ENCODE assay signal across 8 mouse cellular contexts in genomic region chr6:72379377-72380130, GRCm38 (mm10). TPM values are rescaled to one million over a fixed set of nuclear protein-coding genes. Genes with fewer than 3 reads are reported as not detected.
A peak's percentile ranks its signal among the peaks of the same experiment; 100 is the strongest.
DNase-seq lines count a peak whose midpoint lies in the region; ATAC-seq and TF ChIP-seq lines count a peak whose summit lies in the region.

No protein-coding gene starts in this region.

- peak; percentile 95 for DNase-seq in heart, adult 11 months
- DNase-seq in heart, postnatal 4 days: no peak
- DNase-seq in layer of hippocampus, adult 9-11 months: no peak
- DNase-seq in right cerebral cortex, postnatal 36 days (ENCODE audit: low spot score in 2 of 2): no peak

- WGBS in heart, embryonic 14.5 days: 38% methylated on average over 7 of the region's 7 CpGs
- WGBS in limb, embryonic 15.5 days: 43% methylated on average over 7 of the region's 7 CpGs
- WGBS in stomach, embryonic 16.5 days: 47% methylated on average over 7 of the region's 7 CpGs

- H3K9me3 ChIP-seq in heart, embryonic 14.5 days (ENCODE audit: control insufficient read depth, low read length): no peaks in the 10 kb centered on the region
- H3K9me3 ChIP-seq in limb, embryonic 15.5 days: no peaks in the 10 kb centered on the region
- H3K9me3 ChIP-seq in stomach, embryonic 16.5 days (replicated peaks; ENCODE audit: control insufficient read depth, low read length): no peaks in the 10 kb centered on the region

- peak overlapping the region; percentile 77 for H3K9ac ChIP-seq in heart, embryonic 14.5 days (ENCODE audit: low read length)
- peak overlapping the region; percentile 44; the same call in 1 of the 2 replicates for H3K9ac ChIP-seq in limb, embryonic 15.5 days
- peak overlapping the region; percentile 81 for H3K9ac ChIP-seq in stomach, embryonic 16.5 days (ENCODE audit: low read length)

- no peaks in the 10 kb centered on the region for H3K27me3 ChIP-seq in heart, embryonic 14.5 days (ENCODE audit: control insufficient read depth, insufficient read depth, low read length)
- no peaks in the 10 kb centered on the region for H3K27me3 ChIP-seq in limb, embryonic 15.5 days
- H3K27me3 ChIP-seq in stomach, embryonic 16.5 days (ENCODE audit: control insufficient read depth, insufficient read depth, low read length): no peaks in the 10 kb centered on the region

- ATAC-seq in heart, embryonic 14.5 days (ENCODE audit: insufficient number of reproducible peaks, insufficient read depth, low FRiP score, low read depth): 0 out of 2 replicates have a peak, but pooled peaks have one; percentile 1
- ATAC-seq in limb, embryonic 15.5 days (ENCODE audit: insufficient number of reproducible peaks, low FRiP score, low TSS enrichment, low read depth): no peak
- ATAC-seq in stomach, embryonic 16.5 days (ENCODE audit: insufficient read depth, low FRiP score): no peak

- no peak for TF ChIP-seq POLR2A in bone marrow macrophage, adult 2 months (IDR thresholded peaks at IDR 0.05; ENCODE audit: borderline replicate concordance, low read depth, low read length)

- TF ChIP-seq CTCF in bone marrow macrophage, adult 2 months (IDR thresholded peaks at IDR 0.05; ENCODE audit: low read depth, low read length): no peak

- peaks cover 4% of the 10 kb centered on the region; the same call in 1 of the 2 replicates for H3K36me3 ChIP-seq in heart, embryonic 14.5 days (ENCODE audit: control insufficient read depth, insufficient read depth, low read length)
- peaks cover under 1% of the 10 kb centered on the region; the same call in 1 of the 2 replicates for H3K36me3 ChIP-seq in limb, embryonic 15.5 days
- no peaks in the 10 kb centered on the region for H3K36me3 ChIP-seq in stomach, embryonic 16.5 days (ENCODE audit: control insufficient read depth, insufficient read depth, low read length)

- H3K4me2 ChIP-seq in heart, embryonic 14.5 days (ENCODE audit: low read length): peak overlapping the region; percentile 68
- peak overlapping the region; percentile 77 for H3K4me2 ChIP-seq in limb, embryonic 15.5 days
- H3K4me2 ChIP-seq in stomach, embryonic 16.5 days (ENCODE audit: low read depth, low read length): peak overlapping the region; percentile 65

- no peak overlapping the region for H3K27ac ChIP-seq in bone marrow macrophage, adult 2 months (ENCODE audit: insufficient read depth, low read depth, low read length)
- H3K27ac ChIP-seq in heart, embryonic 14.5 days (replicated peaks in 1 of 2; ENCODE audit: control insufficient read depth in 1 of 2, insufficient read depth in 1 of 2, low read depth in 2 of 2, low read length in 2 of 2): peak overlapping the region; percentile 85 to 94
- H3K27ac ChIP-seq in limb, embryonic 15.5 days: peak overlapping the region; percentile 51
- H3K27ac ChIP-seq in stomach, embryonic 16.5 days (ENCODE audit: low read length): peak overlapping the region; percentile 56

- H3K4me1 ChIP-seq in bone marrow macrophage, adult 2 months (ENCODE audit: control insufficient read depth, insufficient read depth, low read length): peaks cover 33% of the 10 kb centered on the region
- H3K4me1 ChIP-seq in heart, embryonic 14.5 days (ENCODE audit: control insufficient read depth in 2 of 2, insufficient read depth in 2 of 2, low read length in 2 of 2): peaks cover 3 to 4% of the 10 kb centered on the region in 2 experiments; a peak in 2 of 4 replicates
- peaks cover 10% of the 10 kb centered on the region; the same call in 1 of the 2 replicates for H3K4me1 ChIP-seq in limb, embryonic 15.5 days
- H3K4me1 ChIP-seq in stomach, embryonic 16.5 days (ENCODE audit: control insufficient read depth, insufficient read depth, low read length): peaks cover 3% of the 10 kb centered on the region; the same call in 1 of the 2 replicates

- peak overlapping the region; percentile 75 for H3K4me3 ChIP-seq in bone marrow macrophage, adult 2 months (ENCODE audit: insufficient read depth, low read length)
- peak overlapping the region; percentile 65 to 91 for H3K4me3 ChIP-seq in heart, embryonic 14.5 days (ENCODE audit: control insufficient read depth in 1 of 2, insufficient read depth in 1 of 2, low read depth in 1 of 2, low read length in 2 of 2)
- peak overlapping the region; percentile 55 for H3K4me3 ChIP-seq in limb, embryonic 15.5 days
- peak overlapping the region; percentile 62 for H3K4me3 ChIP-seq in stomach, embryonic 16.5 days (replicated peaks; ENCODE audit: low read length)

RNA-seq across cellular contexts. Expression of gene Vamp5, which starts 0.7 kb away (rescaled TPM):
- 10 to 100 TPM; 33.4 to 36.0 TPM for total RNA-seq in heart, postnatal 4 days (2021)
- 5.3 and 10.5 TPM in 2 replicates for polyA plus RNA-seq in bone marrow macrophage, adult 2 months (2012; ENCODE audit: insufficient read depth, insufficient read length, missing spikeins)
- 58.1 and 61.9 TPM in 2 replicates for polyA plus RNA-seq in heart, embryonic 14.5 days (2014; fragmentation: Nextera tagmentation; extraction: Ambion mirVana)
- 20.5 and 22.2 TPM in 2 replicates for polyA plus RNA-seq in limb, embryonic 15.5 days (2015; fragmentation: Nextera tagmentation; extraction: Ambion mirVana)
- polyA plus RNA-seq in stomach, embryonic 16.5 days (2015; fragmentation: Nextera tagmentation; extraction: Ambion mirVana): 25.2 and 30.4 TPM in 2 replicates

RNA-seq across cellular contexts. Expression of gene Vamp8, which starts 10.9 kb away (rescaled TPM):
- total RNA-seq in heart, postnatal 4 days (2021): 100 to 1,000 TPM; 105 to 121 TPM
- polyA plus RNA-seq in bone marrow macrophage, adult 2 months (2012; ENCODE audit: insufficient read depth, insufficient read length, missing spikeins): 348 and 352 TPM in 2 replicates
- polyA plus RNA-seq in heart, embryonic 14.5 days (2014; fragmentation: Nextera tagmentation; extraction: Ambion mirVana): 154 and 157 TPM in 2 replicates
- polyA plus RNA-seq in limb, embryonic 15.5 days (2015; fragmentation: Nextera tagmentation; extraction: Ambion mirVana): 174 and 184 TPM in 2 replicates
- 244 and 269 TPM in 2 replicates for polyA plus RNA-seq in stomach, embryonic 16.5 days (2015; fragmentation: Nextera tagmentation; extraction: Ambion mirVana)

RNA-seq across cellular contexts. Expression of gene Rnf181, which starts 12.8 kb away (rescaled TPM):
- 10 to 100 TPM; 41.1 to 42.4 TPM for total RNA-seq in heart, postnatal 4 days (2021)
- polyA plus RNA-seq in bone marrow macrophage, adult 2 months (2012; ENCODE audit: insufficient read depth, insufficient read length, missing spikeins): 97.4 and 105 TPM in 2 replicates
- polyA plus RNA-seq in heart, embryonic 14.5 days (2014; fragmentation: Nextera tagmentation; extraction: Ambion mirVana): 88.3 and 89.0 TPM in 2 replicates
- polyA plus RNA-seq in limb, embryonic 15.5 days (2015; fragmentation: Nextera tagmentation; extraction: Ambion mirVana): 97.2 and 99.0 TPM in 2 replicates
- polyA plus RNA-seq in stomach, embryonic 16.5 days (2015; fragmentation: Nextera tagmentation; extraction: Ambion mirVana): 139 and 143 TPM in 2 replicates

RNA-seq across cellular contexts. Expression of gene Tmem150a, which starts 24.3 kb away (rescaled TPM):
- total RNA-seq in heart, postnatal 4 days (2021): 10 to 100 TPM in 1 of 2 experiments, 1 to 10 TPM in 1; 9.8 to 12.3 TPM
- polyA plus RNA-seq in bone marrow macrophage, adult 2 months (2012; ENCODE audit: insufficient read depth, insufficient read length, missing spikeins): 3.0 and 3.6 TPM in 2 replicates
- 14.4 and 16.4 TPM in 2 replicates for polyA plus RNA-seq in heart, embryonic 14.5 days (2014; fragmentation: Nextera tagmentation; extraction: Ambion mirVana)
- 12.6 and 13.8 TPM in 2 replicates for polyA plus RNA-seq in limb, embryonic 15.5 days (2015; fragmentation: Nextera tagmentation; extraction: Ambion mirVana)
- 16.6 and 18.5 TPM in 2 replicates for polyA plus RNA-seq in stomach, embryonic 16.5 days (2015; fragmentation: Nextera tagmentation; extraction: Ambion mirVana)

RNA-seq across cellular contexts. Expression of gene 0610030E20Rik, which starts 32.4 kb away (rescaled TPM):
- total RNA-seq in heart, postnatal 4 days (2021): 10 to 100 TPM; 12.7 to 13.0 TPM
- 33.9 and 36.5 TPM in 2 replicates for polyA plus RNA-seq in bone marrow macrophage, adult 2 months (2012; ENCODE audit: insufficient read depth, insufficient read length, missing spikeins)
- 13.7 and 13.8 TPM in 2 replicates for polyA plus RNA-seq in heart, embryonic 14.5 days (2014; fragmentation: Nextera tagmentation; extraction: Ambion mirVana)
- polyA plus RNA-seq in limb, embryonic 15.5 days (2015; fragmentation: Nextera tagmentation; extraction: Ambion mirVana): 28.7 and 30.3 TPM in 2 replicates
- polyA plus RNA-seq in stomach, embryonic 16.5 days (2015; fragmentation: Nextera tagmentation; extraction: Ambion mirVana): 25.9 and 26.7 TPM in 2 replicates
